Mouse (Mus musculus) heart, embryonic 16.5 days (tissue): Measurements from ENCODE around the gene Usp22. TPM values are rescaled to one million over a fixed set of nuclear protein-coding genes. Genes with fewer than 3 reads are reported as not detected.
A peak's percentile ranks its signal among the peaks of the same experiment; 100 is the strongest.

Source experiments
- ATAC-seq: fragments of 200-750 bp; cut with Nextera tagmentation; replicated peaks from 2 replicates; pipeline ENCODE4 v1.8.0; 2017; ENCODE audit warnings: moderate number of reproducible peaks; ENCODE audit not compliant: insufficient read depth, low FRiP score; ENCODE audit errors: extremely low read depth
- H3K27ac ChIP-seq: fragments of 300-500 bp; sonication (generic); 2 replicates; pipeline ENCODE4 v1.5.1; 2014; ENCODE audit warnings: mild to moderate bottlenecking, low read length, control low read depth, moderate library complexity
- H3K27me3 ChIP-seq: fragments of 300-500 bp; sonication (generic); 2 replicates; pipeline ENCODE4 v1.6.1; 2014; ENCODE audit warnings: low read length, mixed read lengths; ENCODE audit not compliant: control insufficient read depth, insufficient read depth
- H3K36me3 ChIP-seq: fragments of 300-500 bp; sonication (generic); 2 replicates; pipeline ENCODE4 v1.6.1; 2014; ENCODE audit not compliant: control insufficient read depth, insufficient read depth
- H3K4me1 ChIP-seq: fragments of 300-500 bp; sonication (generic); 2 replicates; pipeline ENCODE4 v1.6.1; 2014; ENCODE audit warnings: low read length, mixed read lengths; ENCODE audit not compliant: control insufficient read depth, insufficient read depth
- H3K4me2 ChIP-seq: fragments of 300-500 bp; sonication (generic); 2 replicates; pipeline ENCODE4 v1.6.1; 2014; ENCODE audit warnings: low read depth, mild to moderate bottlenecking, control low read depth, low read length
- H3K4me3 ChIP-seq: fragments of 300-500 bp; sonication (generic); 2 replicates; pipeline ENCODE4 v1.5.1; 2014; ENCODE audit warnings: mild to moderate bottlenecking, control low read depth, low read length
- H3K9ac ChIP-seq: fragments of 300-500 bp; sonication (generic); 2 replicates; pipeline ENCODE4 v1.6.1; 2014; ENCODE audit warnings: low read length, control low read depth
- H3K9me3 ChIP-seq: fragments of 300-500 bp; sonication (generic); replicated peaks from 2 replicates; pipeline ENCODE4 v1.6.1; 2016; ENCODE audit warnings: low read length; ENCODE audit not compliant: control insufficient read depth
- WGBS: fragments of 180-500 bp; shearing (Covaris S2); extraction: QIAGEN DNeasy Blood & Tissue Kit; methylation state at CpG from one replicate; pipeline ENCODE4 v1.1.7; 2014; 5-methylcytosine and 5-hydroxymethylcytosine counted together
- polyA plus RNA-seq: library from polyadenylated mRNA; unstranded; fragments of >200 nt; fragmentation: Nextera tagmentation; extraction: Ambion mirVana; gene quantifications from 2 replicates; pipeline ENCODE4 v1.2.1, GENCODE M21; 2015

Usp22 gene
- polyA plus RNA-seq, 1 experiment from 2014 or later, result 63.3 TPM

DNA sequence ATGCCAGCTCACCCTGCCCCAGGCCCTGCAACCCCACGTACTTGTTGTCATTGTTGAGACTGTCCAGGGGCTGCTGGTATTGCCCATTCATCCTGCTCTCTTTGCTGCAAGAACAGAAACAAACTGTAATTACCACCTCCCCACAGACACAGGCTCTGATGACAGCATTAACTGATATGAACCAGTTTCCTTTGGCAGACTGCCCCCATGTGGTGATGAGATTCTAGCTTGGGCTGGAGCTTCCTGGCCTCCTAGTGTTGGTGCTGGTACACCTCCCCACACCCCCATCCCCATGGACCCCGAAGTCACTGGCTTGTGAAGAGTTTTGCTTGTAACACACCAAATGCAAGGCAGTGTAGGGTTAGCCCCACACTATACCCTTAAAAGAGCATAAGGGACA is 19.1 kb downstream of the Usp22 start:
- no peak overlapping the region for H3K9ac ChIP-seq
- ATAC-seq, result no peak
- no peak overlapping the region for H3K4me3 ChIP-seq
- WGBS, result 55% methylated on average over 2 of the region's 2 CpGs
- no peak overlapping the region for H3K4me2 ChIP-seq
- H3K27ac ChIP-seq, result no peak overlapping the region
- peaks cover 70% of the 10 kb centered on the region for H3K36me3 ChIP-seq
- no peaks in the 10 kb centered on the region for H3K27me3 ChIP-seq
- peaks cover 2% of the 10 kb centered on the region; the same call in 1 of the 2 replicates for H3K4me1 ChIP-seq
- H3K9me3 ChIP-seq, result no peaks in the 10 kb centered on the region

DNA sequence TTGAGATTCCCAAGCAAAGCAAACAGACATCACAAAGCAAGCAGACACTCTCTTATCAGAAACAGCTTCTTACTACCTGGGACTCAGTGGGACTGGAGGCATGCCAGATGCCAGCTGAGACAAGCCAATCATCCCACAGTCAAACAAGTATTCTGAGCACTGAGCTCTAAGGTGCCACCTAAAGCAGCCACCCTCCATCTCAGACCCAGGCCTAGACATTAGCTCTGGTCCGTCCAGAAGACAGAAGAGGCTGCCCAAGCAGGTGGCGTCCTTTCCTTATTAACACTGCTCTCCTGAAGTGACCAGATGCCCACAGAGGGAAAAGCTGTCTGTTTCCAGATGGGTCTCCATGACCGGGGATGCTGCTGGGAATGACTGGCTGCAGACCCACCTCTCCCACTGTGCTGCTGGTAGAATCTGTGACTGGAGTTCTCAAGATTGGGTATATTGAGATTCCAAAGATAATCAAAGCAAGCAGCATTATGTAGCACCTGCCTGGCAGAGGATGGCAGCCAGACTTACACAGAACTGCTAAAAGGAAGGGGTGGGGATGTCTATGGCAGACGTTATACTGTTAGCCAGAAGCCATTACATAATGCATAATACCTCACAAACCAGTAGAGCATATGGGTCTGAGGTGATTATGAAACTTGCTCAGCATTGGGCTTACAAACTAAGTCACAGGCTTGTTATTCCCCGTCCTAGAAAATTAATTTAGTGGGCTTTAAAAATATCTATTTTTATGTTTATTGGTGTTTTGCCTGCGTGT is 24.4 kb downstream of the Usp22 start:
- no peak overlapping the region for H3K9ac ChIP-seq
- H3K27me3 ChIP-seq, result peaks cover 6% of the 10 kb centered on the region; the same call in 1 of the 2 replicates
- WGBS, result 69% methylated on average over 6 of the region's 6 CpGs
- H3K9me3 ChIP-seq, result no peaks in the 10 kb centered on the region
- H3K27ac ChIP-seq, result no peak overlapping the region
- H3K4me2 ChIP-seq, result no peak overlapping the region
- no peaks in the 10 kb centered on the region for H3K4me1 ChIP-seq
- ATAC-seq, result no peak
- H3K4me3 ChIP-seq, result no peak overlapping the region
- peaks cover 30% of the 10 kb centered on the region for H3K36me3 ChIP-seq

DNA sequence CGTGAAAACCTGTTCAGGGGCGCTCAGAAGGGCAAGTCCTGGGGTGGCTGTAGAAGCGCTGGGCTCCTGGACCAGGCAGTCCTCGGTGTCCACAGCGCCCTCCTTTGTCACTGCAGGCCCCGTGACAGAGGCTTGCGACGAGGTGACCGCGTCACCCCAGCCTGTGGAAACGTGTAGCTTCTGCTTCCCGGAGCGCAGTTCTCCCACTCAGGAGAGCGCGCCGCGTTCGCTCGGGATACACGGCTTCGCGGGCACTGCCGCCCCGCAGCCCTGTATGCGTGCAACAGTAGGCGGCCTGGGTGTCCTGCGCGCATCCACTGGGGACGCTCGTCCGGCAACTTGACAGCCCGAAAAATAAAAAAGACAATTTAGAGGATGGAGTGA is 27.6 kb downstream of the Usp22 start:
- Histone ChIP-seq H3K4me2 (peak overlapping the region; percentile 79), H3K4me3 (peak overlapping the region; percentile 53), H3K27ac (no peak overlapping the region), H3K9me3 (no peaks in the 10 kb centered on the region), H3K27me3 (peaks cover 6% of the 10 kb centered on the region; the same call in 1 of the 2 replicates), H3K4me1 (peaks cover 7% of the 10 kb centered on the region), H3K9ac (peak overlapping the region; percentile 57), H3K36me3 (peaks cover 5% of the 10 kb centered on the region)
- WGBS, result 9% methylated on average over 32 of the region's 32 CpGs
- ATAC-seq, result peak; percentile 66; the same call in 1 of the 2 replicates

DNA sequence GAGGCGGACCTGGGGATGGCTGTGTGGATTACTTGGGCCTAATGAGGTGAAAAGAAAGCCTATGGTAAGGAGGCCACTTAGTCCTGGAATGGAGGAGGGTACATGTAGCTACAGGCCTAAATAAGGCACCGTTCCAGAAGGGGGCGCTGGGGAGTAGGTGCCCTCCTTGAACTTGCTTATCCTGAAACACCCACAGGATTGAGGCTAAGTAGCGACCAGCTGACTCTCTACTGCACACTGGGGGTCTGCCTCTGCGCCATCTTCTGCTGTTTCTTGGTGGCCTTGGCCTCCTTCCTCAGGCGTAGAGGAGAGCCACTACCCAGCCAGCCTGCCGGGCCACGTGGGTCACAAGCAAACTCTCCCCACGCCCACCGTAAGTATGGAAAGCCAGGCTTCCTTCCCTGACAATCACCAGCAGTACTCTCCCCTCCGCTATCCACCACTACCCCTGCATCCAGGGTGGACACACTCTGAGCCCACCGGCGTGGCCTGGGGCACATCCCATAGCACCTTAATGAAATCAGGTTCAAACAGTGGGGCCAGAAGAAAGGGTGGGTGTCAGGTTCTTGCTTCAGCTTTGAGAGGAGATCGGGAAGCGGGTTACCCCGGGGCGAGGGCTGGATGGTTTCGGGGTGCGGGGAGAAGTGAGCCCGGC is 28.1 kb downstream of the Usp22 start:
- WGBS, result 16% methylated on average over 20 of the region's 20 CpGs
- Histone ChIP-seq H3K36me3 (no peaks in the 10 kb centered on the region), H3K4me1 (peaks cover 8% of the 10 kb centered on the region), H3K4me3 (peak overlapping the region; percentile 53), H3K27me3 (peaks cover 6% of the 10 kb centered on the region; the same call in 1 of the 2 replicates), H3K27ac (no peak overlapping the region), H3K9me3 (no peaks in the 10 kb centered on the region), H3K9ac (peak overlapping the region; percentile 57), H3K4me2 (peak overlapping the region; percentile 79)
- ATAC-seq, result no peak

DNA sequence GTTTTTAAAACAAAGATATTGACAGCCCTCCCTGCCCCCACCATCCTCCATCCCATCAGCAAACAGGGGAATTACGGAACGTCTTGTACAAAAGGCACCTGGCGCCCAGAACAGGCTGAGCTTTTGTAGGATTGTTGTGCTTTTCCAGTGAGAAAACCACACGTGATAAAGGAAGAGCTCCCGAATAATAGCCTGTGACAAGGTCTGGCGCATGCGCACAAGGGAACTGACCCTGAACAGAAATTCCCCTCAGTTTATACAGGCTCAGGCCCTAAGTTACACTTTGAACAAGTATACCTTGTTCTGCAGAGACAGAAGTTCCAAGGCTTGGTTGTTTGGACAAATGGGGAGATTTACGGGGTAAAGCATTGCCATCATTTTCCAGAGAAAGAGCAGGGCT is 29.3 kb downstream of the Usp22 start:
- ATAC-seq, result no peak
- H3K4me3 ChIP-seq, result no peak overlapping the region
- 83% methylated on average over 8 of the region's 8 CpGs for WGBS

DNA sequence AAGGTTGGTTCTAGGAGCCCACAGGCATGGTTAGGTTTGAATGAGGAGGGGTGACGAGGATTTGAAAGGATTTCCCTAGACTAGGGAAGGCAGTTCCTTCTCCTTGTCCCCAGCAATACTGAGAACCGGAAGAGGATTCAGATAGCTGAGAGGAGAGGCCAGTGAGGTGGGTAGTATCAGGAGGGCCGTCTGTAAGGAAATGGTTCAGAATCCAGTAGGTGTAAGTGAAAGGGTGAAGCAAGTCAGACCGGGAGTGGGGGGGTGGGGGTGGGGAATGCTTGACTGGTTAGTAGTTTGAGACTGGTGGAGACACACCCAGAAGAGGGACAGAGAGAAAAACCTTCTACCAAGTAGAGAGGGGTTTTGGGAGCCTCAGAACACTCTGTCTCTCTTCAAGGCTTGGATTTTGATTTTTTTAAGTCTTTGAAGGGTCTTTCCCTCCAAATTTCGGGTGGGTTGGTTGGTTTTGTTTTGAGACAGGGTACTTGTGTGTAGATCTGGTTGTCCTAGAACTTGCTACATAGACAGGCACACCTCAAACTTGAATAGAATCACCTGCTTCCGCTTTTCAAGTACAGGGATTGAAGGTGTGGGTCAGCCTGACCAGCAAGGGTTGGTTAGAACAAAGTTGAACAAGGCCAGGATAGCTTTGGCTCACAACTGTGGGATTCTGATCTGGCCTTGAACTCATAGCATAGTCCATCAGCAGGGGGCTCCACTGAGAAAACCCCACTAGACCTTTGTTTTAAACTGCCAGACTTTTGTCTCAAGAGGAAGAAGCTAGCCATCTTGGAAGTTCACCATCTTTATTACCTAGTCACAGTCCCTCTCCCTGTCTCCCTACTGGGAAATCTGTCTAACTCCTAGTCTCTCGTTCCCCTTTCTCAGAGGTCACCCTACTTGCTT is 31.0 kb downstream of the Usp22 start:
- Histone ChIP-seq H3K27me3 (peaks cover 6% of the 10 kb centered on the region; the same call in 1 of the 2 replicates), H3K4me3 (no peak overlapping the region), H3K27ac (no peak overlapping the region), H3K36me3 (no peaks in the 10 kb centered on the region), H3K9me3 (no peaks in the 10 kb centered on the region), H3K4me1 (peaks cover 8% of the 10 kb centered on the region), H3K9ac (no peak overlapping the region), H3K4me2 (peak overlapping the region; percentile 20; the same call in 1 of the 2 replicates)
- no peak for ATAC-seq
- 59% methylated on average over 7 of the region's 7 CpGs for WGBS

More for the DNA sequence above, 29.3 kb downstream of the Usp22 start:
- Histone ChIP-seq H3K4me1 (peaks cover 8% of the 10 kb centered on the region), H3K27ac (no peak overlapping the region), H3K9ac (no peak overlapping the region), H3K27me3 (peaks cover 6% of the 10 kb centered on the region; the same call in 1 of the 2 replicates), H3K36me3 (no peaks in the 10 kb centered on the region), H3K4me2 (no peak overlapping the region), H3K9me3 (no peaks in the 10 kb centered on the region)

DNA sequence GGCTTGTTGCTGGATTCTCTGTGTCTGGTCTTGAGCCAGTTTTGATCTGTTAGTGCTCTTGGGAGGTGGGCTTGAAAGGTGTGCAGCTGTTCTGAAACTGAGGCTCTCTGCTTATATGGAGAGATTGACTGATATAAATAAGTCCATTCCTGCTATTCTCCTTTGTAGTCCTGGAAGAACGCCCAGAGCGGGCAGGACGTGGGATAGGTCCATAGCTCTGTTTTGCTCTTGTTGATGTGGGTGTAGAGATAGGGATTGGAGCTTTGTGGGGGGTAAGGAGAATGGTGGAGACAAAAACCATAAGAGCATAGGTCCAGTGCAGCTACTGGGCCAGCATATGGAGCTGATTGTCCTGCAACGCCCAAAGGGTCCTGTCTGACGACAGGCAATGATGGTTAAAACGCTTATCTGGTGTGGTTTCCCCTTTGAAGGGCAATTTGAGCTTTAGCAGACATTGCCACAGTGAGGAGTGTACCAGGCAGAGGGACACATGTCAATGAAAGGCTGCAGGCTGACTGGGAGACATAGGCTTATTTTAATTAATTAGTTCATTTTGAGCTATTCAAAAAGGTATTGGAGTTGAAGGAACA is 31.8 kb downstream of the Usp22 start:
- WGBS, result 38% methylated on average over 6 of the region's 6 CpGs
- H3K27ac ChIP-seq, result no peak overlapping the region
- peak overlapping the region; percentile 40 for H3K4me3 ChIP-seq
- no peaks in the 10 kb centered on the region for H3K36me3 ChIP-seq
- 0 out of 2 replicates have a peak, but pooled peaks have one; percentile 8 for ATAC-seq
- H3K4me2 ChIP-seq, result peak overlapping the region; percentile 20
- no peak overlapping the region for H3K9ac ChIP-seq
- H3K27me3 ChIP-seq, result peaks cover 3% of the 10 kb centered on the region; the same call in 1 of the 2 replicates
- peaks cover 8% of the 10 kb centered on the region for H3K4me1 ChIP-seq
- no peaks in the 10 kb centered on the region for H3K9me3 ChIP-seq

DNA sequence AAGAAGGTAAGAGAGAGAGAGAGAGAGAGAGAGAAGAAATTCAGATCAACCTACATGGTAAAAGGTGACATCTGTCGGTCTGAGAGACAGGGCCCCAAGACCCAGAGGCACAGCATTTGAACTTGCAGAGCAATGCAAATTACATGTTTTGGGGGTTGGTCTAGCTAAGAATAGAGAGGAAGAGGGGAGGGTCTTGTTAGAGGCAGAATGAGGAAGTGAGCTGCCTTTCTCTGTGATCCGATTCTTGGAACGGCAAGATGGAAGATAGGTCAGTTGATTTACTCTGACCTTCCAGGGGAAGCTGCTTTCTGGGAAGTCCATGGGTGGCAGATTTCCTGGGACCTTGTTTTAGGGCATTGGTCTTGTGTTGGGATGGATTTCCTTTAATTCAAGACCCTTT is 32.6 kb downstream of the Usp22 start:
- Histone ChIP-seq H3K9ac (no peak overlapping the region), H3K27me3 (peaks cover 3% of the 10 kb centered on the region; the same call in 1 of the 2 replicates), H3K27ac (no peak overlapping the region), H3K4me1 (peaks cover 8% of the 10 kb centered on the region), H3K36me3 (no peaks in the 10 kb centered on the region), H3K4me2 (peak overlapping the region; percentile 20), H3K4me3 (peak overlapping the region; percentile 40), H3K9me3 (no peaks in the 10 kb centered on the region)
- 44% methylated on average over 3 of the region's 3 CpGs for WGBS
- ATAC-seq, result no peak
